Mouse (Mus musculus): ENCODE data around the gene Gpha2. TPM values are rescaled to one million over a fixed set of nuclear protein-coding genes. Genes with fewer than 3 reads are reported as not detected.

Gpha2 gene
- polyA plus RNA-seq, 1 experiment from 2014 or later = not detected

GRCm38 (mm10) chr19:6236842-6237241 lies 10.7 kb downstream of the Gpha2 start:
- DNase-seq (no peak), ATAC-seq (ENCODE audit: low FRiP score, low TSS enrichment) (no peak)
- Histone ChIP-seq H3K4me2 (ENCODE audit: low read length) (no peak overlapping the region), H3K4me1 (ENCODE audit: control insufficient read depth, insufficient read depth, low read length) (peaks cover 16% of the 10 kb centered on the region), H3K27me3 (ENCODE audit: control insufficient read depth, insufficient read depth, low read length) (no peaks in the 10 kb centered on the region), H3K9me3 (ENCODE audit: control insufficient read depth, low read length) (no peaks in the 10 kb centered on the region), H3K27ac (replicated peaks; ENCODE audit: low read depth, low read length) (no peak overlapping the region), H3K36me3 (ENCODE audit: control insufficient read depth, insufficient read depth, low read length) (peaks cover 22% of the 10 kb centered on the region), H3K9ac (replicated peaks; ENCODE audit: low read length) (no peak overlapping the region), H3K4me3 (replicated peaks; ENCODE audit: low read depth, low read length) (no peak overlapping the region)
- WGBS = 69% methylated on average over 7 of the region's 7 CpGs

GRCm38 (mm10) chr19:6238740-6239139 lies 12.6 kb downstream of the Gpha2 start:
- peaks cover 26% of the 10 kb centered on the region for H3K4me1 ChIP-seq (ENCODE audit: control insufficient read depth, insufficient read depth, low read length)
- H3K27me3 ChIP-seq (ENCODE audit: control insufficient read depth, insufficient read depth, low read length) = no peaks in the 10 kb centered on the region
- no peaks in the 10 kb centered on the region for H3K9me3 ChIP-seq (ENCODE audit: control insufficient read depth, low read length)
- no peak overlapping the region for H3K27ac ChIP-seq (replicated peaks; ENCODE audit: low read depth, low read length)
- H3K4me3 ChIP-seq (replicated peaks; ENCODE audit: low read depth, low read length) = no peak overlapping the region
- H3K36me3 ChIP-seq (ENCODE audit: control insufficient read depth, insufficient read depth, low read length) = peaks cover 4% of the 10 kb centered on the region; the same call in 1 of the 2 replicates
- DNase-seq = no peak
- H3K4me2 ChIP-seq (ENCODE audit: low read length) = no peak overlapping the region
- H3K9ac ChIP-seq (replicated peaks; ENCODE audit: low read length) = no peak overlapping the region
- ATAC-seq (ENCODE audit: low FRiP score, low TSS enrichment) = no peak

- Histone ChIP-seq H3K27me3 (ENCODE audit: control insufficient read depth, insufficient read depth, low read length) (no peaks in the 10 kb centered on the region), H3K4me1 (ENCODE audit: control insufficient read depth, insufficient read depth, low read length) (peaks cover 16% of the 10 kb centered on the region), H3K4me3 (replicated peaks; ENCODE audit: low read depth, low read length) (no peak overlapping the region), H3K9me3 (ENCODE audit: control insufficient read depth, low read length) (no peaks in the 10 kb centered on the region), H3K4me2 (ENCODE audit: low read length) (no peak overlapping the region), H3K27ac (replicated peaks; ENCODE audit: low read depth, low read length) (no peak overlapping the region), H3K36me3 (ENCODE audit: control insufficient read depth, insufficient read depth, low read length) (peaks cover 12% of the 10 kb centered on the region), H3K9ac (replicated peaks; ENCODE audit: low read length) (no peak overlapping the region)
- DNase-seq (no peak), ATAC-seq (ENCODE audit: low FRiP score, low TSS enrichment) (no peak)
- WGBS = 75% methylated on average over 1 of the region's 1 CpGs
Observed at GRCm38 (mm10) chr19:6240136-6240535, 14.0 kb downstream of the Gpha2 start.

- Histone ChIP-seq H3K4me2 (ENCODE audit: low read length) (peak overlapping the region; percentile 7; the same call in 1 of the 2 replicates), H3K27ac (replicated peaks; ENCODE audit: low read depth, low read length) (no peak overlapping the region), H3K9ac (replicated peaks; ENCODE audit: low read length) (no peak overlapping the region), H3K9me3 (ENCODE audit: control insufficient read depth, low read length) (no peaks in the 10 kb centered on the region), H3K27me3 (ENCODE audit: control insufficient read depth, insufficient read depth, low read length) (no peaks in the 10 kb centered on the region), H3K4me1 (ENCODE audit: control insufficient read depth, insufficient read depth, low read length) (peaks cover 15% of the 10 kb centered on the region), H3K36me3 (ENCODE audit: control insufficient read depth, insufficient read depth, low read length) (peaks cover 16% of the 10 kb centered on the region), H3K4me3 (replicated peaks; ENCODE audit: low read depth, low read length) (no peak overlapping the region; the same call in 1 of the 2 replicates)
- WGBS = 33% methylated on average over 5 of the region's 5 CpGs
- DNase-seq (no peak), ATAC-seq (ENCODE audit: low FRiP score, low TSS enrichment) (no peak)
Observed at GRCm38 (mm10) chr19:6240725-6241124, 14.5 kb downstream of the Gpha2 start.

GRCm38 (mm10) chr19:6241274-6242107 lies 15.3 kb downstream of the Gpha2 start, which contains the start of gene Atg2a:
TSS of gene Atg2a (plus strand) at chr19:6241668.
- under 1% methylated on average over 55 of the region's 55 CpGs for WGBS
- Histone ChIP-seq H3K4me3 (replicated peaks; ENCODE audit: low read depth, low read length) (peak within 1 kb of the TSS; percentile 78), H3K9me3 (ENCODE audit: control insufficient read depth, low read length) (no peaks in the 10 kb centered on the region), H3K4me2 (ENCODE audit: low read length) (peak within 1 kb of the TSS; percentile 88), H3K4me1 (ENCODE audit: control insufficient read depth, insufficient read depth, low read length) (peaks cover 11% of the 10 kb centered on the region), H3K27ac (replicated peaks; ENCODE audit: low read depth, low read length) (peak within 1 kb of the TSS; percentile 61), H3K27me3 (ENCODE audit: control insufficient read depth, insufficient read depth, low read length) (no peaks in the 10 kb centered on the region), H3K36me3 (ENCODE audit: control insufficient read depth, insufficient read depth, low read length) (peaks cover 23% of the 10 kb centered on the region), H3K9ac (replicated peaks; ENCODE audit: low read length) (peak within 1 kb of the TSS; percentile 89)
- peak; percentile 94 for ATAC-seq (ENCODE audit: low FRiP score, low TSS enrichment)
- peak; percentile 99 for DNase-seq

- Histone ChIP-seq H3K27me3 (ENCODE audit: control insufficient read depth, insufficient read depth, low read length) (no peaks in the 10 kb centered on the region), H3K27ac (replicated peaks; ENCODE audit: low read depth, low read length) (peak overlapping the region; percentile 61; the same call in 1 of the 2 replicates), H3K4me1 (ENCODE audit: control insufficient read depth, insufficient read depth, low read length) (peaks cover 11% of the 10 kb centered on the region), H3K4me2 (ENCODE audit: low read length) (peak overlapping the region; percentile 88), H3K9me3 (ENCODE audit: control insufficient read depth, low read length) (no peaks in the 10 kb centered on the region), H3K36me3 (ENCODE audit: control insufficient read depth, insufficient read depth, low read length) (peaks cover 31% of the 10 kb centered on the region), H3K4me3 (replicated peaks; ENCODE audit: low read depth, low read length) (peak overlapping the region; percentile 78), H3K9ac (replicated peaks; ENCODE audit: low read length) (peak overlapping the region; percentile 89)
- 2% methylated on average over 4 of the region's 4 CpGs for WGBS
- ATAC-seq (ENCODE audit: low FRiP score, low TSS enrichment) (no peak), DNase-seq (peak; percentile 9)
Observed at GRCm38 (mm10) chr19:6242281-6242680, 16.1 kb downstream of the Gpha2 start.

GRCm38 (mm10) chr19:6243226-6243625 lies 17.0 kb downstream of the Gpha2 start:
- H3K36me3 ChIP-seq (ENCODE audit: control insufficient read depth, insufficient read depth, low read length) = peaks cover 40% of the 10 kb centered on the region
- H3K27ac ChIP-seq (replicated peaks; ENCODE audit: low read depth, low read length) = no peak overlapping the region
- no peak overlapping the region for H3K4me2 ChIP-seq (ENCODE audit: low read length)
- ATAC-seq (ENCODE audit: low FRiP score, low TSS enrichment) = no peak
- H3K9ac ChIP-seq (replicated peaks; ENCODE audit: low read length) = no peak overlapping the region
- DNase-seq = no peak
- no peaks in the 10 kb centered on the region for H3K27me3 ChIP-seq (ENCODE audit: control insufficient read depth, insufficient read depth, low read length)
- no peaks in the 10 kb centered on the region for H3K9me3 ChIP-seq (ENCODE audit: control insufficient read depth, low read length)
- H3K4me1 ChIP-seq (ENCODE audit: control insufficient read depth, insufficient read depth, low read length) = peaks cover 11% of the 10 kb centered on the region
- WGBS = 80% methylated on average over 5 of the region's 5 CpGs
- H3K4me3 ChIP-seq (replicated peaks; ENCODE audit: low read depth, low read length) = no peak overlapping the region

GRCm38 (mm10) chr19:6245806-6246205 lies 19.6 kb downstream of the Gpha2 start:
- Histone ChIP-seq H3K4me1 (ENCODE audit: control insufficient read depth, insufficient read depth, low read length) (peaks cover 11% of the 10 kb centered on the region), H3K27me3 (ENCODE audit: control insufficient read depth, insufficient read depth, low read length) (no peaks in the 10 kb centered on the region), H3K4me2 (ENCODE audit: low read length) (no peak overlapping the region), H3K9ac (replicated peaks; ENCODE audit: low read length) (no peak overlapping the region), H3K4me3 (replicated peaks; ENCODE audit: low read depth, low read length) (no peak overlapping the region), H3K9me3 (ENCODE audit: control insufficient read depth, low read length) (no peaks in the 10 kb centered on the region), H3K36me3 (ENCODE audit: control insufficient read depth, insufficient read depth, low read length) (peaks cover 55% of the 10 kb centered on the region), H3K27ac (replicated peaks; ENCODE audit: low read depth, low read length) (no peak overlapping the region)
- ATAC-seq (ENCODE audit: low FRiP score, low TSS enrichment) (no peak), DNase-seq (no peak)
- 86% methylated on average over 1 of the region's 1 CpGs for WGBS

All from midbrain, embryonic 14.5 days (tissue).